Mouse (Mus musculus): ENCODE results near the gene Pknox2.

DNA sequence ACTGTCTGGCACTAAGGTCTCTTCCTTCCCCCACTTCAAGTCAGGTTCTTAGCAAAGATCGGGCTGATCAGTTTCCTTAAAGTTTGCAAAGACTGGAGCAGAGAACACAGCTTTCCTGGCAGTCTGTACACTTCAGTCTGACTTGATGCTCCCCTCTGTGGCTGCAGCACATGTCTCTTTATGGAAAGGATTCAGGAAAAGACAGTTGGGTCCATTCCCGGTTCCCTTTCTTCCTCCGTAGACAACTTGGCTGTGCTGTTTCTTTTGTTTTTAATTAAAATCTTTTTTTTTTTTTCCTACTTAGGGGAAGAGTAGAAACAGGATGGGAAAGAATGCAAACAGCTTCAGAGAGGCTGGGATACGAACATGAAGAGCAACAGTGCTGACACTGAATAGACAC is 205.1 kb downstream of the Pknox2 start:
- TF ChIP-seq CTCF (IDR thresholded peaks at IDR 0.05; ENCODE audit: low read depth), result no peak
- no peak for TF ChIP-seq EP300 (IDR thresholded peaks at IDR 0.05; ENCODE audit: low read depth)

Data from liver, postnatal 0 days (tissue).